9 mouse cellular contexts compared by ENCODE assay signal in the genomic region with DNA sequence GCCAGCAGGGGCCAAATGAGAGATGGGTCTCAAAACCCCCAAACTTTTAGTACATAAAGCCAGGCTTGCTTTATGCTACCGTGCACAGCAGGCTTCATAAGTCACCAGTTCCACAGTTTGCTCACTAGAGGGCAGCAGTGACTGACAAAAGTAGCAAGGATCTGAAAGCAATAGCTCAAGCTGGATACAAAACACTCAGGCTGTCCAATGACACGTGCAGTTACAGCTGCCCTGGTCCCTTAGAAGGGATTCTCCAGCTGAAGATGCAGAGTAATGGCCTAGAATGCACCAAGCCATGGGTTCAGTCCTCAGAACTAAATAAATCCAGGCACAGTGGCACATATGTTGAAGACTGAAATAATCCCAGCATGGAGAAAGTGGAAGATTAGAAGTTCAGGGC. TPM values are rescaled to one million over a fixed set of nuclear protein-coding genes. Genes with fewer than 3 reads are reported as not detected.
DNase-seq lines count a peak whose midpoint lies in the region; ATAC-seq and TF ChIP-seq lines count a peak whose summit lies in the region.
"Had no signal": no experiment of that assay in that cellular context is flagged by ENCODE, and none has a peak within 500 bp of the region (broad histone marks: within the 10 kb centered on the region; RNA-seq: fewer than 3 reads in every experiment).

No protein-coding gene starts in this region.

- peaks cover 14% of the 10 kb centered on the region; the same call in 1 of the 2 replicates for H3K4me1 ChIP-seq in midbrain, embryonic 14.5 days (ENCODE audit: control insufficient read depth, insufficient read depth, low read length)
- H3K4me1 ChIP-seq in stomach, postnatal 0 days (replicated peaks; ENCODE audit: control insufficient read depth, insufficient read depth), result no peaks in the 10 kb centered on the region; the same call in 1 of the 2 replicates

- TF ChIP-seq CTCF in stomach, postnatal 0 days (IDR thresholded peaks at IDR 0.05; ENCODE audit: low read depth), result peak; percentile 97

- peak; percentile 47 for ATAC-seq in frontal cortex, adult (ENCODE audit: low TSS enrichment)
- ATAC-seq in midbrain, embryonic 14.5 days (ENCODE audit: low FRiP score, low TSS enrichment), result no peak
- peak; percentile 9; the same call in 1 of the 2 replicates for ATAC-seq in stomach, postnatal 0 days (ENCODE audit: low FRiP score, low TSS enrichment)

- H3K9me3 ChIP-seq in midbrain, embryonic 14.5 days (ENCODE audit: control insufficient read depth, low read length), result no peaks in the 10 kb centered on the region
- H3K9me3 ChIP-seq in stomach, postnatal 0 days (ENCODE audit: control insufficient read depth, low read length), result no peaks in the 10 kb centered on the region

- no peak overlapping the region for H3K4me2 ChIP-seq in midbrain, embryonic 14.5 days (ENCODE audit: low read length)
- H3K4me2 ChIP-seq in stomach, postnatal 0 days (replicated peaks; ENCODE audit: low read depth), result no peak overlapping the region

- intact Hi-C loops in left cerebral cortex, postnatal 14 days (cut with DNase I), result loop anchor here (1.0 to 5.0 kb wide), 2 partner anchors 60 to 120 kb away; no protein-coding TSS in a partner anchor

- 0% methylated on average over 2 of the region's 2 CpGs for WGBS in midbrain, embryonic 14.5 days
- 4% methylated on average over 2 of the region's 2 CpGs for WGBS in stomach, postnatal 0 days

- no peak overlapping the region for H3K27ac ChIP-seq in midbrain, embryonic 14.5 days (replicated peaks; ENCODE audit: low read depth, low read length)
- H3K27ac ChIP-seq in stomach, postnatal 0 days (replicated peaks), result no peak overlapping the region

- no peak overlapping the region for H3K4me3 ChIP-seq in midbrain, embryonic 14.5 days (replicated peaks; ENCODE audit: low read depth, low read length)
- no peak overlapping the region for H3K4me3 ChIP-seq in stomach, postnatal 0 days (ENCODE audit: low read depth, low read length)

- peak; percentile 55 for DNase-seq in urinary bladder, postnatal 14 days (ENCODE audit: low spot score)
- DNase-seq in urinary bladder, postnatal 4 days (ENCODE audit: low spot score in 2 of 2), result no peak
- peak; percentile 69 for DNase-seq in cerebellum, adult 9-11 months
- peak; percentile 75 for DNase-seq in hindlimb bud, embryonic 11.5 days (ENCODE audit: extremely low spot score, low read depth, low spot score)
- DNase-seq in left cerebral cortex, postnatal 14 days (ENCODE audit: low spot score in 2 of 2), result peak; percentile 78 to 87
- DNase-seq in midbrain, embryonic 14.5 days, result peak; percentile 94
- peak; percentile 70 for DNase-seq in stomach, postnatal 0 days (ENCODE audit: low spot score)

- H3K9ac ChIP-seq in midbrain, embryonic 14.5 days (replicated peaks; ENCODE audit: low read length), result no peak overlapping the region
- H3K9ac ChIP-seq in stomach, postnatal 0 days (ENCODE audit: low read length), result no peak overlapping the region

- no peak for TF ChIP-seq EP300 in stomach, postnatal 0 days (optimal IDR thresholded peaks at IDR 0.05)

- H3K27me3 ChIP-seq in midbrain, embryonic 14.5 days (ENCODE audit: control insufficient read depth, insufficient read depth, low read length), result no peaks in the 10 kb centered on the region
- no peaks in the 10 kb centered on the region for H3K27me3 ChIP-seq in stomach, postnatal 0 days (ENCODE audit: control insufficient read depth, insufficient read depth, low read length)

- peaks cover 7% of the 10 kb centered on the region for H3K36me3 ChIP-seq in midbrain, embryonic 14.5 days (ENCODE audit: control insufficient read depth, insufficient read depth, low read length)
- H3K36me3 ChIP-seq in stomach, postnatal 0 days (ENCODE audit: control insufficient read depth, insufficient read depth, low read length), result no peaks in the 10 kb centered on the region

RNA-seq across cellular contexts. Expression of a gene that starts 3.0 kb away (rescaled TPM):
- total RNA-seq in left cerebral cortex, postnatal 14 days (2021), result 1 to 10 TPM; 5.7 to 7.8 TPM
- 24.9 and 28.3 TPM in 2 replicates for polyA plus RNA-seq in midbrain, embryonic 14.5 days (2014; fragmentation: Nextera tagmentation; extraction: Ambion mirVana)
- polyA plus RNA-seq in stomach, postnatal 0 days (2015; fragmentation: Nextera tagmentation; extraction: Ambion mirVana), result 55.6 and 58.1 TPM in 2 replicates

RNA-seq across cellular contexts. Expression of a gene that starts 17.8 kb away (rescaled TPM):
- total RNA-seq in left cerebral cortex, postnatal 14 days (2021), result 10 to 100 TPM; 69.6 to 71.3 TPM
- polyA plus RNA-seq in midbrain, embryonic 14.5 days (2014; fragmentation: Nextera tagmentation; extraction: Ambion mirVana), result 34.1 and 38.0 TPM in 2 replicates
- polyA plus RNA-seq in stomach, postnatal 0 days (2015; fragmentation: Nextera tagmentation; extraction: Ambion mirVana), result 9.7 and 9.8 TPM in 2 replicates

RNA-seq across cellular contexts. Expression of a gene that starts 22.8 kb away (rescaled TPM):
- total RNA-seq in left cerebral cortex, postnatal 14 days (2021), result 1 to 10 TPM; 1.5 to 1.8 TPM
- 0.66 TPM in 1 of 2 replicates, not detected in the other for polyA plus RNA-seq in midbrain, embryonic 14.5 days (2014; fragmentation: Nextera tagmentation; extraction: Ambion mirVana)
- 0.64 TPM in 1 of 2 replicates, not detected in the other for polyA plus RNA-seq in stomach, postnatal 0 days (2015; fragmentation: Nextera tagmentation; extraction: Ambion mirVana)

RNA-seq across cellular contexts. Expression of a gene that starts 28.6 kb away (rescaled TPM):
- 1 to 10 TPM in 1 of 2 experiments, not detected in 1; 1.4 TPM for total RNA-seq in left cerebral cortex, postnatal 14 days (2021)
- not detected in 2 replicates for polyA plus RNA-seq in midbrain, embryonic 14.5 days (2014; fragmentation: Nextera tagmentation; extraction: Ambion mirVana)
- polyA plus RNA-seq in stomach, postnatal 0 days (2015; fragmentation: Nextera tagmentation; extraction: Ambion mirVana), result 20.1 and 24.9 TPM in 2 replicates
- total RNA-seq: gastrocnemius, postnatal 4 days had no signal

RNA-seq across cellular contexts. Expression of a gene that starts 34.5 kb away (rescaled TPM):
- under 1 TPM in 1 of 2 experiments, not detected in 1; 0.36 TPM for total RNA-seq in left cerebral cortex, postnatal 14 days (2021)
- polyA plus RNA-seq in midbrain, embryonic 14.5 days (2014; fragmentation: Nextera tagmentation; extraction: Ambion mirVana), result not detected in 2 replicates
- 199 and 225 TPM in 2 replicates for polyA plus RNA-seq in stomach, postnatal 0 days (2015; fragmentation: Nextera tagmentation; extraction: Ambion mirVana)

Comparison
In these comparisons a context has a peak if more than half of its experiments do, and no peak if none do; other contexts are left out.
1. DNase-seq: peak in urinary bladder, postnatal 14 days (single experiment), cerebellum, adult 9-11 months (single experiment), hindlimb bud, embryonic 11.5 days (single experiment), left cerebral cortex, postnatal 14 days (2 of 2), midbrain, embryonic 14.5 days (single experiment) and stomach, postnatal 0 days (single experiment); none in urinary bladder, postnatal 4 days (0 of 2).